Mouse (Mus musculus): ENCODE data around the gene Dhrs1. TPM values are rescaled to one million over a fixed set of nuclear protein-coding genes. Genes with fewer than 3 reads are reported as not detected.
A peak's percentile ranks its signal among the peaks of the same experiment; 100 is the strongest.

Gene Dhrs1
- polyA plus RNA-seq, 1 experiment, result 24.4 TPM

DNA sequence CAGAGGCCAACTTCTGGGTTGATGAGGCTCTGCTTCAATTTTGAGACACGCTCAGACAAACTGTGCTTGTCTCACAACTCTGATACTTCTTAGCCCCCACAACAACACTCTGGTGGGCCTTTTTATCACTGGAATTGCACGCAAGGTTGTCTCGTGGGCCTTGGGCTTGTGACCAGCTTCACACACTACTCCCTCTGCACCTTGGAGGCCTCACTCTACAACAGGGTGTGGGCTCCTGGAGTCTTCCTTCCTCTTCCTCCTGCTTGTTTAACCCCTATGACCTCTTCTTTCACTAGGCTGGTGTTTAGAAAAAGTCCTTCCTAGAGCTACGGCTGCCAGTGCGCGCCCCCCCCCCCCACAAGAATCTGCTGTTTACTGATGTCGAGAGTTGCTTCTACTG lies 31.2 kb upstream of the Dhrs1 start:
- Histone ChIP-seq H3K27ac (ENCODE audit: control insufficient read depth, insufficient read depth, low read depth, low read length, poor library complexity) (no peak overlapping the region), H3K4me3 (replicated peaks; ENCODE audit: control insufficient read depth, low read depth, low read length) (no peak overlapping the region), H3K4me1 (ENCODE audit: control insufficient read depth, insufficient read depth, low read length) (peaks cover 3% of the 10 kb centered on the region; the same call in 1 of the 2 replicates)
- WGBS, result 59% methylated on average over 7 of the region's 7 CpGs
- no peak for TF ChIP-seq POLR2A (IDR thresholded peaks at IDR 0.05; ENCODE audit: borderline replicate concordance, control insufficient read depth, low read depth, low read length)
- TF ChIP-seq CTCF (IDR thresholded peaks at IDR 0.05; ENCODE audit: control insufficient read depth, insufficient read depth, low read length), result no peak

DNA sequence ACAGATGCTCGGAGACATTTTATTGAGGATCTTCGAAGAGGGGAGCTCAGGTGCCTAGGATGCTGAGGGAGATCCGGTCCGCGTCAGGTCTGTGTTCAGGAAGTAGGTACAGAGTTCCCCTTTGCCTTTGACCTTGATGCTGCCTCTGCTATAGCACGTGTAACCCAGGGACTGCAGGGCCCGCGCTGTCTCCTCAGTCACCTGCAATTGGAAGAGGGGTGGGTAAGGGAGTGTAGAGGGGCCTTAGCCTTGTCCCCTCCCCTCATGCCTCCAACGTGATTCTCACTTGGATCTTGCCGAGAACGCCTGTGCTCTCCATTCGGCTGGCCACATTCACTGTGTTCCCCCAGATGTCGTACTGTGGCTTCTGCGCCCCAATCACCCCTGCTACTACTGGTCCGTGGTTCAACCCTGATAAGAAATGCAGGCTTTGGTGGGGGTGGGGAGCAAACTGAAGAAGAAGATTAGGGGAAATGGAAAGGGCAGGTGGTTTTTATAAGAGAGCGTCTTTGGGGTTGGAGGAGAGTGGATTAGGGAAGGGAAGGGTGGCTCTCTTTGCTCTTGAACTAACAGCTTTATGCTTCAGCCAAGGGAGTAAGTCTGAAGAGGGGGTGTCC lies 23.7 kb upstream of the Dhrs1 start:
- Histone ChIP-seq H3K4me3 (replicated peaks; ENCODE audit: control insufficient read depth, low read depth, low read length) (no peak overlapping the region), H3K27ac (ENCODE audit: control insufficient read depth, insufficient read depth, low read depth, low read length, poor library complexity) (no peak overlapping the region), H3K4me1 (ENCODE audit: control insufficient read depth, insufficient read depth, low read length) (peaks cover 1% of the 10 kb centered on the region; the same call in 1 of the 2 replicates)
- 58% methylated on average over 16 of the region's 16 CpGs for WGBS
- TF ChIP-seq POLR2A (IDR thresholded peaks at IDR 0.05; ENCODE audit: borderline replicate concordance, control insufficient read depth, low read depth, low read length), result no peak
- TF ChIP-seq CTCF (IDR thresholded peaks at IDR 0.05; ENCODE audit: control insufficient read depth, insufficient read depth, low read length), result no peak

DNA sequence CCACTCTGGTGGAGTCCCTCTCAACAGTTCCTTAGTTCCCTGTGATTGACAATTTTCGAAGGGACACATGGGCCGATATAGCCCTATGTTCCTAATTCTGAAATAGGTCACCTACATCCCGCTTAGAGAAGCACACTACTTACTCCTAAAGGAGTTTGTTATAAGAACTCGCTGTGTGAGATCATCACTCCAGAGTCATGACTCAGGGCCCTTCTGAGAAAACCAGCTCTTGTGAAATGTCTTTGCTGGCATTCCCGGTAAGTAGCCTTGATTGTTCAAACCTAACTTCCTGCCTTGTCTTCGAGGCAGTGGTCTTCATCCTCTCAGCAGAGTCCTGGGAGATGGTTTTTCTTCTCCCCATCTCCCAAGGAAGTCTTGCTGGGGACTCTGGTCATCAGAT lies 23.1 kb upstream of the Dhrs1 start:
- Histone ChIP-seq H3K27ac (ENCODE audit: control insufficient read depth, insufficient read depth, low read depth, low read length, poor library complexity) (no peak overlapping the region), H3K4me1 (ENCODE audit: control insufficient read depth, insufficient read depth, low read length) (peaks cover 2% of the 10 kb centered on the region; the same call in 1 of the 2 replicates), H3K4me3 (replicated peaks; ENCODE audit: control insufficient read depth, low read depth, low read length) (no peak overlapping the region)
- no peak for TF ChIP-seq CTCF (IDR thresholded peaks at IDR 0.05; ENCODE audit: control insufficient read depth, insufficient read depth, low read length)
- TF ChIP-seq POLR2A (IDR thresholded peaks at IDR 0.05; ENCODE audit: borderline replicate concordance, control insufficient read depth, low read depth, low read length), result no peak
- 58% methylated on average over 6 of the region's 6 CpGs for WGBS

DNA sequence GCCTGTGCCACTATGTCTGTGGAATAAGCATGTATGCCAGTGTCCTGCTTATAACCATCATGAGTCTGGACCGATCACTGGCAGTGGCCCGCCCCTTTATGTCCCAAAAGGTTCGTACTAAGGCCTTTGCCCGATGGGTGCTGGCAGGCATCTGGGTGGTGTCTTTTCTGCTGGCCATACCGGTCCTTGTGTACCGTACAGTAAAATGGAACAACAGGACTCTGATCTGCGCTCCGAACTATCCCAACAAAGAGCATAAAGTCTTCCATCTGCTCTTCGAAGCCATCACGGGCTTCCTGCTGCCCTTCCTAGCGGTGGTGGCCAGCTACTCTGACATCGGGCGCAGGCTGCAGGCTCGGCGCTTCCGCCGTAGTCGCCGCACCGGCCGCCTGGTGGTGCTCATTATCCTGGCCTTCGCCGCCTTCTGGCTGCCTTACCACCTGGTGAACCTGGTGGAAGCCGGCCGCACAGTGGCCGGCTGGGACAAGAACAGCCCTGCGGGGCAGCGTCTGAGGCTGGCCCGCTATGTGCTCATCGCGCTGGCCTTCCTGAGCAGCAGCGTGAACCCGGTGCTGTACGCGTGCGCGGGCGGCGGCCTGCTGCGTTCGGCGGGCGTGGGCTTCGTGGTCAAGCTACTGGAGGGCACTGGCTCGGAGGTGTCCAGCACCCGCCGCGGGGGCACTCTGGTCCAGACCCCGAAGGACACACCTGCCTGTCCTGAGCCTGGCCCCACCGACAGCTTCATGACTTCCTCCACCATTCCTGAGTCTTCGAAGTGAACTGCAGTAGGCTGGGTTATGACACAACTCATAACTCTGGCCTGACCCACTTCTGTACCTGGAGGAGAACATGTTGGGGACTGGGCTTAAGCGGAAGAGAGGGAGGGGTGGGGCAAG lies 22.3 kb upstream of the Dhrs1 start:
- WGBS, result 8% methylated on average over 52 of the region's 52 CpGs
- Histone ChIP-seq H3K4me3 (replicated peaks; ENCODE audit: control insufficient read depth, low read depth, low read length) (peak overlapping the region; percentile 71), H3K4me1 (ENCODE audit: control insufficient read depth, insufficient read depth, low read length) (peaks cover 2% of the 10 kb centered on the region; the same call in 1 of the 2 replicates), H3K27ac (ENCODE audit: control insufficient read depth, insufficient read depth, low read depth, low read length, poor library complexity) (peak overlapping the region; percentile 77)
- TF ChIP-seq POLR2A (IDR thresholded peaks at IDR 0.05; ENCODE audit: borderline replicate concordance, control insufficient read depth, low read depth, low read length), result no peak
- TF ChIP-seq CTCF (IDR thresholded peaks at IDR 0.05; ENCODE audit: control insufficient read depth, insufficient read depth, low read length), result peak; percentile 41

DNA sequence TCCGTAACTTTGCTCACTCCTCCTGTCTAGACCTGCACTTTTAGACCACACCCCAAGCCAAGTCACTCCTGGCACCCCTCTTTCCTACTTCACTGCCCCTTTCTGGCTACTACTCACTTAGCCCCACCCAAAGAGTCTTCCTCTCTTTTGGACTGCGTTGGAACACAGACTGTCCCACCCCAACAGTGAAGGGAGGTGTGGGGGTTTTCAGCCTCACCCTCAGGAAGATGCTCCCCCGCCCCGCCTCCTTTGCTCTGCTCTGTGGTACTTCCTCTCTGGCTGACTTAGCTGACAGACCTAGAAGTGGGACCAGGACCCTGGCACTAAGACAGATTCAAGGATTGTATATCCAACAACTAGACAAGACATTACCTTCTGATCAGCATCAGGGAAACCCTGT lies 20.2 kb upstream of the Dhrs1 start, which contains the start of gene Ltb4r1:
TSS of gene Ltb4r1 (plus strand) at position 267 of the 400 bp plus-strand sequence.
- no peak for TF ChIP-seq POLR2A (IDR thresholded peaks at IDR 0.05; ENCODE audit: borderline replicate concordance, control insufficient read depth, low read depth, low read length)
- TF ChIP-seq CTCF (IDR thresholded peaks at IDR 0.05; ENCODE audit: control insufficient read depth, insufficient read depth, low read length), result no peak
- peaks cover 2% of the 10 kb centered on the region; the same call in 1 of the 2 replicates for H3K4me1 ChIP-seq (ENCODE audit: control insufficient read depth, insufficient read depth, low read length)
- peak within 1 kb of the TSS; percentile 88 for H3K27ac ChIP-seq (ENCODE audit: control insufficient read depth, insufficient read depth, low read depth, low read length, poor library complexity)
- WGBS, result 8% methylated on average over 4 of the region's 4 CpGs
- H3K4me3 ChIP-seq (replicated peaks; ENCODE audit: control insufficient read depth, low read depth, low read length), result peak within 1 kb of the TSS; percentile 71

DNA sequence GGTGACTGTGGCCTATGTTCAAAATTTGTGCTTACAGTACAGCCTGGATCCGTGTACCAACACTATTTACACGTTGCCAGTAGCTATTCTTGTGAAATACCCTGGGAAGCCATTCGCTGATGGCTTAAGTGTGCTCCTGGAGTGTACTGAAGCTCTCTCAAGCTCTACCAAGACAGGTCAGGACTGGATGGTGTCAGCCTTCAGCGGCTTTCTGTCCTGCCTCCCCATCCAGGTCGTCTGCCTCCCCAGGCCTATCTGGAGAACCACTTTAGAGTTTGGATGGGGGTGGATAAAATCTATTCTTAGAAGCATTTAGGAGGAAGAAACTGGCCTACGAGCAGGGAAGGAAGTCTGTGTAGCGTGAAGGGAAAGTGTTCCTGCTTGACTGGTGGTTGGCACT lies 17.7 kb upstream of the Dhrs1 start:
- TF ChIP-seq CTCF (IDR thresholded peaks at IDR 0.05; ENCODE audit: control insufficient read depth, insufficient read depth, low read length) (no peak), POLR2A (IDR thresholded peaks at IDR 0.05; ENCODE audit: borderline replicate concordance, control insufficient read depth, low read depth, low read length) (no peak)
- 11% methylated on average over 7 of the region's 7 CpGs for WGBS
- Histone ChIP-seq H3K27ac (ENCODE audit: control insufficient read depth, insufficient read depth, low read depth, low read length, poor library complexity) (peak overlapping the region; percentile 69), H3K4me3 (replicated peaks; ENCODE audit: control insufficient read depth, low read depth, low read length) (peak overlapping the region; percentile 21), H3K4me1 (ENCODE audit: control insufficient read depth, insufficient read depth, low read length) (peaks cover 2% of the 10 kb centered on the region; the same call in 1 of the 2 replicates)

DNA sequence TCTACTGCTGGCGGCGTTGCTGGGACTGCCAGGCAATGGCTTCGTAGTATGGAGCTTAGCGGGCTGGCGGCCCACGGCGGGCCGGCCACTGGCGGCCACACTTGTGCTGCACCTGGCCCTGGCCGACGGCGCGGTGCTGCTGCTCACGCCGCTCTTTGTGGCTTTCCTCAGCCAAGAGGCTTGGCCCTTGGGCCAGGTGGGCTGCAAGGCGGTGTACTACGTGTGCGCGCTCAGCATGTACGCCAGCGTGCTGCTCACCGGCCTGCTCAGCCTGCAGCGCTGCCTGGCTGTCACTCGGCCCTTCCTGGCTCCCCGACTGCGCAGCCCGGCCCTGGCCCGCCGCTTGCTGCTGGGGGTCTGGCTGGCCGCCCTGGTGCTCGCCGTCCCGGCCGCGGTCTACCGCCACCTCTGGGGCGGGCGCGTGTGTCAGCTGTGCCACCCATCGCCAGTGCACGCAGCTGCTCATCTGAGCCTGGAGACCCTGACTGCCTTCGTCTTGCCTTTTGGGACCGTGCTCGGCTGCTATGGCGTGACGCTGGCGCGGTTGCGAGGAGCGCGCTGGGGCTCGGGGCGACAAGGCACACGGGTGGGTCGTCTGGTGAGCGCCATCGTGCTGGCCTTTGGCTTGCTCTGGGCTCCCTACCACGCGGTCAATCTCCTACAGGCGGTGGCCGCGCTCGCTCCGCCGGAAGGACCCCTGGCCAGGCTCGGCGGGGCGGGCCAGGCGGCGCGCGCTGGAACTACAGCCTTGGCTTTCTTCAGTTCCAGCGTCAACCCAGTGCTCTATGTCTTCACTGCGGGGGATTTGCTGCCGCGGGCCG lies 16.7 kb upstream of the Dhrs1 start:
- WGBS, result 5% methylated on average over 77 of the region's 77 CpGs
- peak overlapping the region; percentile 50 for H3K4me3 ChIP-seq (replicated peaks; ENCODE audit: control insufficient read depth, low read depth, low read length)
- H3K4me1 ChIP-seq (ENCODE audit: control insufficient read depth, insufficient read depth, low read length), result peaks cover 2% of the 10 kb centered on the region; the same call in 1 of the 2 replicates
- no peak; the same call in 1 of the 2 replicates for TF ChIP-seq CTCF (IDR thresholded peaks at IDR 0.05; ENCODE audit: control insufficient read depth, insufficient read depth, low read length)
- TF ChIP-seq POLR2A (IDR thresholded peaks at IDR 0.05; ENCODE audit: borderline replicate concordance, control insufficient read depth, low read depth, low read length), result peak; percentile 37; the same call in 1 of the 2 replicates
- H3K27ac ChIP-seq (ENCODE audit: control insufficient read depth, insufficient read depth, low read depth, low read length, poor library complexity), result peak overlapping the region; percentile 69

Data from bone marrow, adult 2 months (tissue).